Mouse (Mus musculus): ENCODE results near the gene Frem1. TPM values are rescaled to one million over a fixed set of nuclear protein-coding genes. Genes with fewer than 3 reads are reported as not detected.

Gene Frem1
- polyA plus RNA-seq, 1 experiment, result not detected

- no peak overlapping the region for H3K4me3 ChIP-seq (ENCODE audit: insufficient read depth, poor library complexity, severe bottlenecking)
- H3K79me3 ChIP-seq (ENCODE audit: low read depth), result no peaks in the 10 kb centered on the region
- H3K79me2 ChIP-seq (ENCODE audit: control insufficient read depth, insufficient read depth), result no peaks in the 10 kb centered on the region
- H3ac ChIP-seq (ENCODE audit: control insufficient read depth, insufficient read length, low read depth), result no peak overlapping the region
- H3K36me3 ChIP-seq (ENCODE audit: control insufficient read depth, insufficient read depth), result no peaks in the 10 kb centered on the region
- TF ChIP-seq CEBPB (IDR thresholded peaks at IDR 0.05; ENCODE audit: low read depth) (no peak), MYOD1 (IDR thresholded peaks at IDR 0.05; ENCODE audit: control insufficient read depth, insufficient read length, low read depth) (no peak), USF1 (IDR thresholded peaks at IDR 0.05; ENCODE audit: low read depth) (no peak), FOSL1 (IDR thresholded peaks at IDR 0.05; ENCODE audit: insufficient read depth, low read length, poor library complexity, severe bottlenecking) (no peak), CTCF (IDR thresholded peaks at IDR 0.05; ENCODE audit: control insufficient read depth, insufficient read depth, insufficient read length) (no peak), MYOG (IDR thresholded peaks at IDR 0.05; ENCODE audit: control insufficient read depth, extremely low read depth, insufficient read length) (no peak), MAX (IDR thresholded peaks at IDR 0.05) (no peak)
- no peaks in the 10 kb centered on the region for H3K27me3 ChIP-seq (ENCODE audit: control insufficient read depth, insufficient read depth, insufficient read length)
Measured at GRCm38 (mm10) chr4:82921962-82922361, 130.2 kb downstream of the Frem1 start.

GRCm38 (mm10) chr4:82918625-82919024, 133.5 kb downstream of the Frem1 start:
- Histone ChIP-seq H3ac (ENCODE audit: control insufficient read depth, insufficient read length, low read depth) (no peak overlapping the region), H3K79me3 (ENCODE audit: low read depth) (no peaks in the 10 kb centered on the region), H3K4me3 (ENCODE audit: insufficient read depth, poor library complexity, severe bottlenecking) (no peak overlapping the region), H3K27me3 (ENCODE audit: control insufficient read depth, insufficient read depth, insufficient read length) (no peaks in the 10 kb centered on the region), H3K79me2 (ENCODE audit: control insufficient read depth, insufficient read depth) (no peaks in the 10 kb centered on the region), H3K36me3 (ENCODE audit: control insufficient read depth, insufficient read depth) (no peaks in the 10 kb centered on the region)
- TF ChIP-seq USF1 (IDR thresholded peaks at IDR 0.05; ENCODE audit: low read depth) (no peak), MAX (IDR thresholded peaks at IDR 0.05) (no peak), MYOD1 (IDR thresholded peaks at IDR 0.05; ENCODE audit: control insufficient read depth, insufficient read length, low read depth) (no peak), CTCF (IDR thresholded peaks at IDR 0.05; ENCODE audit: control insufficient read depth, insufficient read depth, insufficient read length) (no peak), FOSL1 (IDR thresholded peaks at IDR 0.05; ENCODE audit: insufficient read depth, low read length, poor library complexity, severe bottlenecking) (no peak), MYOG (IDR thresholded peaks at IDR 0.05; ENCODE audit: control insufficient read depth, extremely low read depth, insufficient read length) (no peak), CEBPB (IDR thresholded peaks at IDR 0.05; ENCODE audit: low read depth) (no peak)

DNA sequence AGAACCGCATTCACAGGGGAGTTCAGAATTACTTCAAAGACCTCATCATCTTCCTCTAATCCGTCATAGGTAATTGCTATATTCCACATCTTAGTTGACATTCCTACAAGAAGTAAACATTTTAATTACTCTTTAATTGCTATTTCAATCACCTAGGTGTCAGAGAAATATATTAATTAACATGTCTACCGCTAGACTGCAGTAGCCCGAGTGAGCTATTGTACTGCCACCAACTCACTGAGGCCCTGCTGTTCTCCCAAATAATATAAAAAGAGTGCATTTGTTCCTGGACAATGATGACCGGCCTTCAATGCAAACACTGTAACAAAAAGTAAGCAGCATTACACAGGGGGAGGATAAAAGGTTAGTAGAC, 135.5 kb downstream of the Frem1 start:
- no peaks in the 10 kb centered on the region for H3K79me2 ChIP-seq (ENCODE audit: control insufficient read depth, insufficient read depth)
- H3K27me3 ChIP-seq (ENCODE audit: control insufficient read depth, insufficient read depth, insufficient read length), result no peaks in the 10 kb centered on the region
- H3K79me3 ChIP-seq (ENCODE audit: low read depth), result no peaks in the 10 kb centered on the region

GRCm38 (mm10) chr4:82916003-82916677, 136.0 kb downstream of the Frem1 start:
- no peak for TF ChIP-seq FOSL1 (IDR thresholded peaks at IDR 0.05; ENCODE audit: insufficient read depth, low read length, poor library complexity, severe bottlenecking)
- no peak for TF ChIP-seq MYOG (IDR thresholded peaks at IDR 0.05; ENCODE audit: control insufficient read depth, extremely low read depth, insufficient read length)
- TF ChIP-seq CEBPB (IDR thresholded peaks at IDR 0.05; ENCODE audit: low read depth), result no peak
- TF ChIP-seq MAX (IDR thresholded peaks at IDR 0.05), result no peak
- no peak for TF ChIP-seq MYOD1 (IDR thresholded peaks at IDR 0.05; ENCODE audit: control insufficient read depth, insufficient read length, low read depth)
- no peak for TF ChIP-seq USF1 (IDR thresholded peaks at IDR 0.05; ENCODE audit: low read depth)
- TF ChIP-seq CTCF (IDR thresholded peaks at IDR 0.05; ENCODE audit: control insufficient read depth, insufficient read depth, insufficient read length), result no peak
- H3ac ChIP-seq (ENCODE audit: control insufficient read depth, insufficient read length, low read depth), result no peak overlapping the region

More for the DNA sequence above, 135.5 kb downstream of the Frem1 start:
- no peak overlapping the region for H3K4me3 ChIP-seq (ENCODE audit: insufficient read depth, poor library complexity, severe bottlenecking)
- no peak overlapping the region for H3ac ChIP-seq (ENCODE audit: control insufficient read depth, insufficient read length, low read depth)
- H3K36me3 ChIP-seq (ENCODE audit: control insufficient read depth, insufficient read depth), result no peaks in the 10 kb centered on the region
- TF ChIP-seq CEBPB (IDR thresholded peaks at IDR 0.05; ENCODE audit: low read depth) (no peak), MYOD1 (IDR thresholded peaks at IDR 0.05; ENCODE audit: control insufficient read depth, insufficient read length, low read depth) (no peak), MAX (IDR thresholded peaks at IDR 0.05) (no peak), CTCF (IDR thresholded peaks at IDR 0.05; ENCODE audit: control insufficient read depth, insufficient read depth, insufficient read length) (no peak), MYOG (IDR thresholded peaks at IDR 0.05; ENCODE audit: control insufficient read depth, extremely low read depth, insufficient read length) (no peak), FOSL1 (IDR thresholded peaks at IDR 0.05; ENCODE audit: insufficient read depth, low read length, poor library complexity, severe bottlenecking) (no peak), USF1 (IDR thresholded peaks at IDR 0.05; ENCODE audit: low read depth) (no peak)

DNA sequence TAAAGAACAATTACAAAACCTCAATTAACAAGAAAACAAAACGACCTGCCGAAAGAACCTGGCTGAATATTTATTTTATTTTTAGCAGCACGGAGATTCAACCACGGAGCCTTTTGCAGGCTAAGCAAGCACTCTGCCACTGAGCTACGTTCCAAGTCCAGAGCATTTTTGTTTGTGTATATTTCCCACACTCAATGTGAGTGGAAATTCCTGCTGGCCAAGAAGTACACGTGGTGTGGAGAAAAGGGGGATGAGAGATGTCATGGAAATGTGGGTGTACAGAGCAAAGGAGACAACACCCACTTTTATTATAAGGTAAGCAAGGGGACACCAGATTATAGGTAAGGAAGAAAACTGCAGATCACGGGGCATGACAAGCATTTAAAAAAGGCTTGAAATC, 136.6 kb downstream of the Frem1 start:
- H3K36me3 ChIP-seq (ENCODE audit: control insufficient read depth, insufficient read depth), result no peaks in the 10 kb centered on the region
- no peaks in the 10 kb centered on the region for H3K27me3 ChIP-seq (ENCODE audit: control insufficient read depth, insufficient read depth, insufficient read length)
- no peaks in the 10 kb centered on the region for H3K79me2 ChIP-seq (ENCODE audit: control insufficient read depth, insufficient read depth)
- H3K79me3 ChIP-seq (ENCODE audit: low read depth), result no peaks in the 10 kb centered on the region
- TF ChIP-seq MYOG (IDR thresholded peaks at IDR 0.05; ENCODE audit: control insufficient read depth, extremely low read depth, insufficient read length), result no peak
- no peak for TF ChIP-seq CEBPB (IDR thresholded peaks at IDR 0.05; ENCODE audit: low read depth)
- TF ChIP-seq CTCF (IDR thresholded peaks at IDR 0.05; ENCODE audit: control insufficient read depth, insufficient read depth, insufficient read length), result no peak
- TF ChIP-seq USF1 (IDR thresholded peaks at IDR 0.05; ENCODE audit: low read depth), result no peak
- TF ChIP-seq MAX (IDR thresholded peaks at IDR 0.05), result no peak
- no peak for TF ChIP-seq MYOD1 (IDR thresholded peaks at IDR 0.05; ENCODE audit: control insufficient read depth, insufficient read length, low read depth)
- no peak for TF ChIP-seq FOSL1 (IDR thresholded peaks at IDR 0.05; ENCODE audit: insufficient read depth, low read length, poor library complexity, severe bottlenecking)
- no peak overlapping the region for H3ac ChIP-seq (ENCODE audit: control insufficient read depth, insufficient read length, low read depth)
- no peak overlapping the region for H3K4me3 ChIP-seq (ENCODE audit: insufficient read depth, poor library complexity, severe bottlenecking)

More at GRCm38 (mm10) chr4:82916003-82916677, 136.0 kb downstream of the Frem1 start:
- Histone ChIP-seq H3K79me3 (ENCODE audit: low read depth) (no peaks in the 10 kb centered on the region), H3K4me3 (ENCODE audit: insufficient read depth, poor library complexity, severe bottlenecking) (no peak overlapping the region), H3K27me3 (ENCODE audit: control insufficient read depth, insufficient read depth, insufficient read length) (no peaks in the 10 kb centered on the region), H3K79me2 (ENCODE audit: control insufficient read depth, insufficient read depth) (no peaks in the 10 kb centered on the region), H3K36me3 (ENCODE audit: control insufficient read depth, insufficient read depth) (no peaks in the 10 kb centered on the region)
